Mouse (Mus musculus) E14TG2a.4 (cell line): Measurements from ENCODE around the gene Alox8.
A peak's percentile ranks its signal among the peaks of the same experiment; 100 is the strongest.

Experiments used
- H3K27me3 ChIP-seq: 2 replicates; pipeline ENCODE4 v1.6.1; 2014; ENCODE audit warnings: low read length, control low read depth; ENCODE audit not compliant: insufficient read depth
- H3K36me3 ChIP-seq: 2 replicates; pipeline ENCODE4 v1.6.1; 2014; ENCODE audit warnings: low read length, control low read depth; ENCODE audit not compliant: insufficient read depth
- H3K4me1 ChIP-seq: replicated peaks from 2 replicates; pipeline ENCODE4 v1.6.1; 2014; ENCODE audit warnings: low read depth, low read length, control low read depth
- H3K4me3 ChIP-seq: replicated peaks from 2 replicates; pipeline ENCODE4 v1.5.1; 2014; ENCODE audit warnings: mild to moderate bottlenecking, low read length
- H3K9me3 ChIP-seq: 2 replicates; pipeline ENCODE4 v1.6.1; 2014; ENCODE audit warnings: low read length, control low read depth
- CTCF ChIP-seq: conservative IDR thresholded peaks from 2 replicates; pipeline ENCODE4 v1.5.1; 2014; ENCODE audit warnings: low read length
- NANOG ChIP-seq: IDR thresholded peaks from 2 replicates; pipeline ENCODE4 v1.6.1; 2014; ENCODE audit warnings: borderline replicate concordance, low read length, mixed read lengths
- POU5F1 ChIP-seq: IDR thresholded peaks from 2 replicates; pipeline ENCODE4 v1.6.1; 2014; ENCODE audit warnings: low read length, borderline replicate concordance

The Alox8 gene

DNA sequence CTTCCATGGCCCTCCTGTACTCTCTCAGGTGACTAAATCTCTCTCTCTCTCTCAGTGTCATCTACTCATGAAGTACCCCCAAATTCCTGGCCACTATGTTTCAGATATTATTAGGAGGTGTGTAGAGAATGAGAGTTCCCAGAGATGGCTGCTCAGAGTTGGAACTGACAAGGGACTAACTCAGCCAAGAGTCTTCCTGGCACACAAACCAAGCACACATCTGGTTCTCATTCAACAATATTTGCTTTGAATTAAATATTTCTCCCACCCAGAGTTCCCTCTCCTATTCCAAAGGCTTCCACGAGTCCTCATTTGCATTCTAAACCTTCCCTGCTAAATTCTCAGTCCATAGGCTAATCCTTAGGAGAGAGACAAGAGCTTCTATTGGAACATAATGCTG is 28.1 kb upstream of the Alox8 start:
- H3K4me3 ChIP-seq: no peak overlapping the region
- peaks cover 28% of the 10 kb centered on the region for H3K4me1 ChIP-seq
- no peaks in the 10 kb centered on the region for H3K9me3 ChIP-seq
- TF ChIP-seq NANOG: no peak
- no peak for TF ChIP-seq CTCF
- TF ChIP-seq POU5F1: no peak
- no peaks in the 10 kb centered on the region for H3K36me3 ChIP-seq
- peaks cover 69% of the 10 kb centered on the region for H3K27me3 ChIP-seq

DNA sequence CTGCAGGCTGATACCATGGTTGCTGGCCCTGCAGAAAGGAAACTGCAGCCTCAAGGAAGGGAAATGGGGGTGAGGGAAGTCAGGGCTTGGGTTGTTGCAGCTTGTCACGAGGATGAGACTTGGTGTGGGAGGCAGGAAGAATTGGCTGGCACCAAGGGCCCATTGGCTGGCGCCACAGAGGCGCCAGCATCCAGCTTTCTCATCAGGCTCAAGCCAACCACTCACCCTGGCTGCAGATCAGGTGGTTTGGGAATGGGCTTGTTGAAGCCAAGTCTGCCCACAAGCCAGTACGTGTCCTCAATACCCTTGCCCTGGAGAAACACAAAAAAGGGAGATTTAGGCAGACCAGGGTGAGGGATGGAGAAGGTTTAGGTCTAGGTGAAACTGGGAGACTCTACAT is 25.5 kb upstream of the Alox8 start:
- Histone ChIP-seq H3K36me3 (no peaks in the 10 kb centered on the region), H3K4me3 (no peak overlapping the region), H3K4me1 (peaks cover 25% of the 10 kb centered on the region), H3K9me3 (no peaks in the 10 kb centered on the region), H3K27me3 (peaks cover 54% of the 10 kb centered on the region)
- no peak for TF ChIP-seq NANOG
- no peak for TF ChIP-seq CTCF
- no peak for TF ChIP-seq POU5F1

DNA sequence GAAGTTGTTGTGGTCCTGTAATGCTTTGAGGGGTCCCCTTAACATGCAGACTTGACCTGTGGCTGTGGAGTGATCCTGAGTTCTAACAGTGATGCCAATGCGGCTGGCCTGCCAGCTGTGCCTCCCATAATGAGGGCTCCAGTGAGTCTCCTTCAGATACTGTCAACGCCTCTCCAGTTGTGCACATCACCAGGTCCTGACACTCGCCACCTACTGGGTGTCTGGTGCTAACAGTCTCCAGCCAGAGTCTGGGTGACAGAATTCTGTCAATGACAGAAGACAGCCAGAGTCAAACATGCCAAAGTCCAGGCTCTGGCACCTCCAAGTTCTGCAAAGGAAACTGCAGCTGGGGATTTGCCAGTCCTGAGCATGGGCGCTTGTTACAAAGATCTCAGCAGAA is 23.4 kb upstream of the Alox8 start:
- no peak for TF ChIP-seq NANOG
- TF ChIP-seq POU5F1: no peak
- TF ChIP-seq CTCF: no peak
- H3K27me3 ChIP-seq: peaks cover 36% of the 10 kb centered on the region
- peaks cover 21% of the 10 kb centered on the region for H3K4me1 ChIP-seq
- no peaks in the 10 kb centered on the region for H3K36me3 ChIP-seq
- no peak overlapping the region for H3K4me3 ChIP-seq
- no peaks in the 10 kb centered on the region for H3K9me3 ChIP-seq

DNA sequence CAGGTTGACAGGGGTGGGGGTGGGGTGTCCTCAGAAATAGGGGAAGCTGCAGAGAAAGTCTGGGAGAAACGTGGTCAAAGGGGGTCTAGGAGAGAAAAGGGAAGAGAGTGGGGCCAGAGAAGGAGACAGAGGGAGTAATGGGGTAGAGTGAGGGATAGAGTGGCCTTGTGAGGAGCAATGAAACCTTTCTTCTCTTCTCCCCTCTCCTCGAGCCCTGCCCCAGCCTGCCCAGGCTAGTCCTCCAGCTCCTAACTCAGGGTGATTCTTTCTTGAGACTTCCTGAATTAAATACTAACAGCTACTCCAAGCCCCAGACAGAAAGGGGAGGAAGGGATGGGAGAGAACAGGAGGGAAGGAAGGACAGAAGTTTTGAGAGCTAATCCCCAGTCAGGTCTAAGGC is 21.0 kb upstream of the Alox8 start:
- Histone ChIP-seq H3K36me3 (no peaks in the 10 kb centered on the region), H3K27me3 (peaks cover 20% of the 10 kb centered on the region), H3K9me3 (no peaks in the 10 kb centered on the region), H3K4me3 (no peak overlapping the region), H3K4me1 (peaks cover 13% of the 10 kb centered on the region)
- no peak for TF ChIP-seq NANOG
- no peak for TF ChIP-seq POU5F1
- TF ChIP-seq CTCF: no peak

DNA sequence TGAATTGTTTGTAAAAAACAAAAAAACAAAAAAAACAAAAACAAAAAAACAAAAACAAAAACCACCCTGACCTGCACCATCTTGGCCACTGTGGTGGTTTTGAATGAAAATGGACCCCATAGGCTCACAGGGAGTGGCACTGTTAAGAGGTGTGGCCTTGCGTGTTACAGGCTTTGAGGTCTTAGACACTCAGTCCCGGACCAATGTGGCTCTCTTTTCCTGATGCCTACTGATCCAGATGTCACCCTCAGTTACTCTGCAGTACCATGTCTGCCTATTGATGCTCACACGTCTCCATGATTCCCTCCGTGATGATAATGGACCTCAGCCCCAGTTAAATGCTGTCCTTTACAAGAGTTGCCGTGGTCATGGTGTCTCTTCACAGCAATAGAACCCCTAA is 19.8 kb upstream of the Alox8 start:
- TF ChIP-seq CTCF: no peak
- TF ChIP-seq NANOG: no peak
- TF ChIP-seq POU5F1: no peak

DNA sequence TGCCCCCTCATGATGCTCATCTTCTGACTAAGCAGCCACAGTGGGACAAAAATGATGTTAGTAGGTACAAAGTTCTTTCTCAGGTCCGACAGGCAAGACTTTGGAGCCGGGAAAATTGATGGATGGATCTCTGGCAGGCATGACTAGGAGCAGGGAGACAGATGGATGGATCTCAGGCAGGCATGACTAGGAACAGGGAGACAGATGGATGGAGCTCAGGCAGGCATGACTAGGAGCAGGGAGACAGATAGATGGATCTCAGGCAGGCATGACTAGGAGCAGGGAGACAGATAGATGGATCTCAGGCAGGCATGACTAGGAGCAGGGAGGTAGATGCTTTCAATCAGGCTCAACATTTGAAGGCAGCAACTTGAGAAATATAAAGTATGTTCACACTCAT is 13.8 kb upstream of the Alox8 start:
- Histone ChIP-seq H3K36me3 (no peaks in the 10 kb centered on the region), H3K4me3 (peak overlapping the region; percentile 24; the same call in 1 of the 2 replicates), H3K9me3 (no peaks in the 10 kb centered on the region), H3K4me1 (no peaks in the 10 kb centered on the region), H3K27me3 (no peaks in the 10 kb centered on the region)
- TF ChIP-seq CTCF (no peak), POU5F1 (no peak)

More for the DNA sequence above, 19.8 kb upstream of the Alox8 start:
- Histone ChIP-seq H3K27me3 (peaks cover 11% of the 10 kb centered on the region; the same call in 1 of the 2 replicates), H3K9me3 (no peaks in the 10 kb centered on the region), H3K4me3 (no peak overlapping the region), H3K36me3 (no peaks in the 10 kb centered on the region), H3K4me1 (peaks cover 6% of the 10 kb centered on the region)

DNA sequence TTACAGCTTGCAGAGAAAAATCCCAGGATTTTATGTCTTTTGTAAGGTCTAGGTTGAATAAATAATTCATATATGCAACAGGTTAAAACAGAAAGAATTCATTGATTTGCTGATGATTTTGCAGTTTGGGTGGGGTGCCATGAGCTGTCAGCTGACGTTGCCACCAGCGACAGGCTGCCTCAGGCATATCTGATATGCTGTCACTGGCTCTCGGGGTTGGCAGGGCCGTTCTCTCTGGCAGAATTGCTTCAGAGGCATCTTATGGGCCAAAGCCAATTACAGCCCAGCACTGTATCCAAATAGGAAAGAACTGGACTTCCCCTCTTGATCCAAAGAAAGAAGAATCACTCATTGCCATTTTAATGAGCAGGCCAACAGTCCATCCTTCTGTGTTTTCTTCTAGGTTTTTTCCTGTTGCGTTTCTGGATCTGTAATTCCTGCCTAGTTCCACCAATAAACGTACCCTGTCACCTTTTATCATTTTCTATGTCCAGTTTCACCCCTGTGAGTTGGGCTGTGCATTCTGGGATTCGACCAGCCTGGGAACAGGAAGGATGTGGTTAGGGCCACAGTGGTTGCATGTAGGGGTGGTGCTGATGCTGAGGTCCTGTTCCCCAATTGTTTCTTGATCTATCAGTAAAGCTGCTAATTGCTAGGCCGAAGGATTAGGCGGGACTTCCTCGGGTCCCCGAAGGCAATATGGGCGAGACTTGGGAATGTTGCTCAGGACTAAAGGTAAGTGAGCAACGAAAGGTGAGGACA is 5.0 kb upstream of the Alox8 start:
- Histone ChIP-seq H3K36me3 (no peaks in the 10 kb centered on the region), H3K27me3 (peaks cover 20% of the 10 kb centered on the region), H3K9me3 (no peaks in the 10 kb centered on the region), H3K4me3 (no peak overlapping the region), H3K4me1 (peaks cover 2% of the 10 kb centered on the region)
- no peak for TF ChIP-seq NANOG
- TF ChIP-seq CTCF: no peak
- TF ChIP-seq POU5F1: no peak

DNA sequence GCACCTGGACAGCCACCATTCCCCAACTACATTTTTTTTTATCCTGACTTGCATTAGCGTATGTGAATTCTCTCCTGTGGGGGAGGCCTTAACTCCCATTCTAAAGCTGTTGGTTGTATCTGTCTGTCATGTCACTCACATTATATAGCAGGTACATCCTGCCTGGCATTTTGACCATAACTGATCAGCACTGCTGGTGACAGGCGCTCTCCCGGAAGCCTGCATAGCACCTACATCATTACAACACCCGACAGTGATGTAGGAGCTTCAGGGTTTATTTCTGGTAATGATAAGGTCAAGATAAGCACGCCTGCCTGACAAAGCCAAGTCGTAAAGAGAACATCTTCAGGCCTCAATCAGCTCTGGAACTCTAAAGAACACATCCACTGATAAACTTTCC is 2.6 kb upstream of the Alox8 start:
- Histone ChIP-seq H3K4me3 (no peak overlapping the region), H3K27me3 (peaks cover 34% of the 10 kb centered on the region), H3K4me1 (peaks cover 11% of the 10 kb centered on the region), H3K36me3 (no peaks in the 10 kb centered on the region), H3K9me3 (no peaks in the 10 kb centered on the region)
- TF ChIP-seq NANOG: no peak
- no peak for TF ChIP-seq CTCF
- TF ChIP-seq POU5F1: no peak

DNA sequence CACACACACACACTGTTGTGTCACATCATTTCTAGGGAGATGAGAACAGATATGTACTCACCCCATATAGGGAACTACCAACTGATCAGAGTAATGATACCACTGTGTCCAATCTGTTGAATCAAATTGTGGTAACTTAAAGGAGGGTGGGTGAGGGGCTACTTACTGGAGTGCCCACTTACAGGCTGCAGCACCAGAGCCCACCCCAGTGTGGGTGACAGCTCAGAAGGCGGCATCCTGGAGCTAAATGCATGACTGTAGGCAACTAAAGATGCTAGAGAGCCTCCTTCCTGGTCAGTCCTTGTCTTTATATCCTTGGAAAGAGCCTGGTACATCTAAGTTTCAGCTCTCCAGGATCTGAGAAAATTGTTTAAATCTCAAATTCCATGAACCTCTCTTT is 1.6 kb upstream of the Alox8 start:
- Histone ChIP-seq H3K27me3 (peaks cover 34% of the 10 kb centered on the region), H3K9me3 (no peaks in the 10 kb centered on the region), H3K36me3 (no peaks in the 10 kb centered on the region), H3K4me3 (no peak overlapping the region), H3K4me1 (peaks cover 11% of the 10 kb centered on the region)
- no peak for TF ChIP-seq NANOG
- TF ChIP-seq CTCF: no peak
- TF ChIP-seq POU5F1: no peak
